Mouse (Mus musculus) MEL (cell line): Measurements from ENCODE around the gene Snrnp48. TPM values are rescaled to one million over a fixed set of nuclear protein-coding genes. Genes with fewer than 3 reads are reported as not detected.
A peak's percentile ranks its signal among the peaks of the same experiment; 100 is the strongest.

Experiments used
- DNase-seq: peaks from one replicate; pipeline ENCODE4 v3.0.0; 2011; ENCODE audit warnings: low read depth, low spot score
- H3K27ac ChIP-seq: 2 replicates; pipeline ENCODE4 v1.5.1; 2012; ENCODE audit warnings: low read depth, mild to moderate bottlenecking, control low read depth, low read length, moderate library complexity; ENCODE audit not compliant: control insufficient read depth
- H3K27me3 ChIP-seq, 2 experiments: fragments of 150-350 bp in 1 of 2; sonication (generic) in 1 of 2; 2 replicates each; pipeline ENCODE4 v1.6.1; 2012; ENCODE audit warnings: low read length in 2 of 2, mild to moderate bottlenecking in 2 of 2, improper control_type of control experiment in 1 of 2, moderate library complexity in 1 of 2; ENCODE audit not compliant: insufficient read depth in 2 of 2, control insufficient read depth in 1 of 2
- H3K36me3 ChIP-seq, 2 experiments: 2 replicates each; pipeline ENCODE4 v1.6.1; 2012 to 2014; ENCODE audit warnings: low read length in 2 of 2, improper control_type of control experiment in 1 of 2, inconsistent platforms in 1 of 2, mild to moderate bottlenecking in 1 of 2; ENCODE audit not compliant: insufficient read depth in 2 of 2, control insufficient read depth in 1 of 2
- H3K4me1 ChIP-seq, 2 experiments: fragments of 150-350 bp in 1 of 2; sonication (generic) in 1 of 2; 2 replicates each; pipeline ENCODE4 v1.6.1; 2012; ENCODE audit warnings: low read length in 2 of 2, improper control_type of control experiment in 1 of 2, mild to moderate bottlenecking in 1 of 2; ENCODE audit not compliant: insufficient read depth in 2 of 2, control insufficient read depth in 1 of 2
- H3K4me3 ChIP-seq, 2 experiments: fragments of 150-350 bp in 1 of 2; sonication (generic) in 1 of 2; 2 replicates each; pipeline ENCODE4 v1.5.1; 2012; ENCODE audit warnings: low read depth in 2 of 2, low read length in 2 of 2, mild to moderate bottlenecking in 2 of 2, moderate library complexity in 2 of 2, control low read depth in 1 of 2, improper control_type of control experiment in 1 of 2; ENCODE audit not compliant: control insufficient read depth in 1 of 2, insufficient read depth in 1 of 2
- H3K79me2 ChIP-seq: 2 replicates; pipeline ENCODE4 v1.6.1; 2012; ENCODE audit warnings: mild to moderate bottlenecking, low read length, moderate library complexity; ENCODE audit not compliant: control insufficient read depth, poor library complexity, insufficient read depth
- H3K9ac ChIP-seq: 2 replicates; pipeline ENCODE4 v1.6.1; 2012; ENCODE audit warnings: low read depth, mild to moderate bottlenecking, control low read depth, low read length, moderate library complexity; ENCODE audit not compliant: control insufficient read depth, poor library complexity, severe bottlenecking
- H3K9me3 ChIP-seq: fragments of 150-350 bp; sonication (generic); replicated peaks from 2 replicates; pipeline ENCODE4 v1.6.1; 2012; ENCODE audit warnings: mild to moderate bottlenecking, low read length, improper control_type of control experiment, moderate library complexity; ENCODE audit not compliant: insufficient read depth
- CHD1 ChIP-seq: IDR thresholded peaks from 2 replicates; pipeline ENCODE4 v1.6.1; 2012; ENCODE audit warnings: low read depth, mild to moderate bottlenecking, inconsistent platforms, low read length, improper control_type of control experiment
- CHD2 ChIP-seq: IDR thresholded peaks from 2 replicates; pipeline ENCODE4 v1.6.1; 2011; ENCODE audit warnings: low read length, improper control_type of control experiment
- CTCF ChIP-seq, 3 experiments: IDR thresholded peaks in 2 of 3; conservative IDR thresholded peaks in 1 of 3; 2 replicates each; pipeline ENCODE4 v1.5.1; 2011 to 2012; ENCODE audit warnings: low read length in 3 of 3, low read depth in 2 of 3, mild to moderate bottlenecking in 2 of 3, improper control_type of control experiment in 1 of 3, inconsistent platforms in 1 of 3, mixed read lengths in 1 of 3, moderate library complexity in 1 of 3; ENCODE audit not compliant: control insufficient read depth in 1 of 3, insufficient read depth in 1 of 3, poor library complexity in 1 of 3, severe bottlenecking in 1 of 3
- ELF1 ChIP-seq: IDR thresholded peaks from 2 replicates; pipeline ENCODE4 v1.6.1; 2014; ENCODE audit warnings: low read depth, mild to moderate bottlenecking, inconsistent platforms, low read length, improper control_type of control experiment, moderate library complexity
- EP300 ChIP-seq, 2 experiments: IDR thresholded peaks; 2 replicates each; pipeline ENCODE4 v1.6.1; 2011; ENCODE audit warnings: improper control_type of control experiment in 2 of 2, low read length in 2 of 2, low read depth in 1 of 2, mild to moderate bottlenecking in 1 of 2
- JUND ChIP-seq: IDR thresholded peaks from 2 replicates; pipeline ENCODE4 v1.6.1; 2011; ENCODE audit warnings: low read depth, mild to moderate bottlenecking, improper control_type of control experiment, low read length
- MAX ChIP-seq: IDR thresholded peaks from 2 replicates; pipeline ENCODE4 v1.6.1; 2011; ENCODE audit warnings: low read length, improper control_type of control experiment
- MEF2A ChIP-seq: IDR thresholded peaks from 2 replicates; pipeline ENCODE4 v1.6.1; 2014; ENCODE audit warnings: low read depth, mild to moderate bottlenecking, inconsistent platforms, low read length, improper control_type of control experiment; ENCODE audit not compliant: poor library complexity, insufficient replicate concordance, severe bottlenecking; ENCODE audit errors: extremely low read depth
- MXI1 ChIP-seq: IDR thresholded peaks from 2 replicates; pipeline ENCODE4 v1.6.1; 2011; ENCODE audit warnings: mild to moderate bottlenecking, low read depth, low read length, improper control_type of control experiment
- MYB ChIP-seq: IDR thresholded peaks from 2 replicates; pipeline ENCODE4 v1.6.1; 2011; ENCODE audit warnings: mild to moderate bottlenecking, low read depth, low read length, improper control_type of control experiment
- MYC ChIP-seq: IDR thresholded peaks from 2 replicates; pipeline ENCODE4 v1.6.1; 2011; ENCODE audit warnings: low read depth, mild to moderate bottlenecking, low read length, improper control_type of control experiment, moderate library complexity
- NELFE ChIP-seq: IDR thresholded peaks from 2 replicates; pipeline ENCODE4 v1.6.1; 2011; ENCODE audit warnings: low read depth, low read length, improper control_type of control experiment
- NRF1 ChIP-seq: IDR thresholded peaks from 2 replicates; pipeline ENCODE4 v1.6.1; 2014; ENCODE audit warnings: low read depth, mild to moderate bottlenecking, inconsistent platforms, low read length, improper control_type of control experiment, moderate library complexity; ENCODE audit not compliant: poor library complexity, insufficient read depth, severe bottlenecking
- RCOR1 ChIP-seq: IDR thresholded peaks from 2 replicates; pipeline ENCODE4 v1.6.1; 2012; ENCODE audit warnings: low read depth, mild to moderate bottlenecking, inconsistent platforms, low read length, improper control_type of control experiment
- SIN3A ChIP-seq: IDR thresholded peaks from 2 replicates; pipeline ENCODE4 v1.6.1; 2012; ENCODE audit warnings: low read length, improper control_type of control experiment, inconsistent platforms
- TAL1 ChIP-seq: IDR thresholded peaks from 2 replicates; pipeline ENCODE4 v1.6.1; 2012; ENCODE audit warnings: mild to moderate bottlenecking, inconsistent platforms, low read length, moderate library complexity, mixed read lengths
- TCF12 ChIP-seq: IDR thresholded peaks from 2 replicates; pipeline ENCODE4 v1.6.1; 2014; ENCODE audit warnings: low read depth, mild to moderate bottlenecking, inconsistent platforms, low read length, improper control_type of control experiment, moderate library complexity
- USF1 ChIP-seq: IDR thresholded peaks from 2 replicates; pipeline ENCODE4 v1.6.1; 2014; ENCODE audit warnings: low read depth, mild to moderate bottlenecking, inconsistent platforms, low read length, improper control_type of control experiment, moderate library complexity
- USF2 ChIP-seq, 2 experiments: IDR thresholded peaks; 2 replicates each; pipeline ENCODE4 v1.6.1; 2011 to 2012; ENCODE audit warnings: improper control_type of control experiment in 2 of 2, low read length in 2 of 2, borderline replicate concordance in 1 of 2, inconsistent platforms in 1 of 2, low read depth in 1 of 2, mild to moderate bottlenecking in 1 of 2; ENCODE audit not compliant: insufficient read depth in 1 of 2
- ZC3H11A ChIP-seq: IDR thresholded peaks from 2 replicates; pipeline ENCODE4 v1.6.1; 2012; ENCODE audit warnings: low read depth, mild to moderate bottlenecking, inconsistent platforms, low read length, improper control_type of control experiment
- polyA plus RNA-seq, 2 experiments: library from polyadenylated mRNA; stranded (reverse) in 1 of 2; unstranded in 1 of 2; fragments of >175 nt in 1 of 2; fragments of >200 nt in 1 of 2; gene quantifications; 2 replicates each; pipeline versions ENCODE4 v1.2.1 to v1.2.4; 2012; ENCODE audit warnings: low replicate concordance in 2 of 2, low read depth in 1 of 2; ENCODE audit not compliant: insufficient read length in 2 of 2, insufficient read depth in 1 of 2, missing spikeins in 1 of 2
- total RNA-seq: library from RNA; depleted of rRNA; stranded (reverse); fragments of 300-350 nt; gene quantifications from 2 replicates; pipeline ENCODE4 v1.2.3, GENCODE M21; 2012

Snrnp48 gene
- total and polyA plus RNA-seq, 3 experiments = 60.4 to 134 (median 63.2) TPM

- no peak overlapping the region for H3K4me3 ChIP-seq
- H3K27ac ChIP-seq = no peak overlapping the region
- no peaks in the 10 kb centered on the region for H3K4me1 ChIP-seq
- TF ChIP-seq CTCF (IDR thresholded peaks at IDR 0.05 in 2 of 3, conservative IDR thresholded peaks at IDR 0.05 in 1 of 3; ENCODE audit: control insufficient read depth in 1 of 3, insufficient read depth in 1 of 3, low read depth in 2 of 3, low read length in 3 of 3, poor library complexity in 1 of 3, severe bottlenecking in 1 of 3) (peak in 1 of 3 experiments; percentile 6; a peak in 1 of 6 replicates), ELF1 (no peak)
- peaks cover 0 to 59% of the 10 kb centered on the region in 2 experiments; a peak in 2 of 4 replicates for H3K36me3 ChIP-seq
- no peaks in the 10 kb centered on the region for H3K79me2 ChIP-seq
- DNase-seq = no peak
- H3K27me3 ChIP-seq = no peaks in the 10 kb centered on the region
- no peaks in the 10 kb centered on the region for H3K9me3 ChIP-seq
- H3K9ac ChIP-seq = no peak overlapping the region
Observed at GRCm38 (mm10) chr13:38220331-38220730, 15.6 kb downstream of the Snrnp48 start.

- TF ChIP-seq JUND = no peak
- TF ChIP-seq ZC3H11A = no peak
- TF ChIP-seq SIN3A = no peak
- TF ChIP-seq MYB = no peak
- no peak for TF ChIP-seq CHD2
- no peak for TF ChIP-seq RCOR1
- TF ChIP-seq MXI1 = no peak
- no peak for TF ChIP-seq NELFE
- no peak for TF ChIP-seq MEF2A
- no peak for TF ChIP-seq MAX
- TF ChIP-seq TAL1 = no peak
- no peak for TF ChIP-seq USF2 (IDR thresholded peaks at IDR 0.05; ENCODE audit: borderline replicate concordance in 1 of 2, insufficient read depth in 1 of 2, low read depth in 1 of 2, low read length in 2 of 2)
- TF ChIP-seq EP300 (IDR thresholded peaks at IDR 0.05; ENCODE audit: low read depth in 1 of 2, low read length in 2 of 2) = no peak
- no peak for TF ChIP-seq USF1
- TF ChIP-seq NRF1 = no peak
- no peak for TF ChIP-seq TCF12
- no peak for TF ChIP-seq CHD1
- TF ChIP-seq MYC = no peak
- H3K27me3 ChIP-seq = no peaks in the 10 kb centered on the region
- H3K9me3 ChIP-seq = no peaks in the 10 kb centered on the region
- H3K4me3 ChIP-seq = no peak overlapping the region
- no peaks in the 10 kb centered on the region for H3K4me1 ChIP-seq
- no peak overlapping the region for H3K9ac ChIP-seq
- no peak overlapping the region for H3K27ac ChIP-seq
- peaks cover 0 to 17% of the 10 kb centered on the region in 2 experiments; a peak in 2 of 4 replicates for H3K36me3 ChIP-seq
- no peak for DNase-seq
- H3K79me2 ChIP-seq = no peaks in the 10 kb centered on the region
Observed at GRCm38 (mm10) chr13:38230177-38230821, 25.6 kb downstream of the Snrnp48 start.
